Mouse (Mus musculus): ENCODE data around the gene Spata31d1b.
"Not testable (repeated sequence)": the region's sequence is repeated elsewhere in the genome, so short reads cannot be mapped to it uniquely, and the experiment has no call there.

Gene Spata31d1b

DNA sequence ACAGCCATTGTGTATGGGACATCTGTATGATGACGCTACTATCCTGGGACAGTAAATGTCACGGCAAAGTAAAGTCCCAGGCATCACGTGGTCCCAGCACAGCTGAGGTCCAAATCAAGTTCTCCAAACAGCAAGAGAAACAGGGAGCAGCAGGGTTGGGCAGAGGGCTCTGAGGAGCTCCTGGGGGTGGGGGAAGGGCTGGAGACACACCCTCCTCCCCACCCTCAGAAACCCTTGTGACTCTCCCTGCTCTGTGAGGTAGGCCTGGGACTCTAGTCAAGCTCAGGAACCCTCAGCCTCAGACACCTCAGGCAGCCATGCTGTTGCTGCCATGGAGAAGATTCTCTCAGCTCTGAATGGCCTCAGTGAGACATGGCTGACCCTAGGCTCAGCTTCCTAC lies at the start of gene Spata31d1b:
Gene Spata31d1b, plus strand, starts transcription at position 301 of the 400 bp plus-strand sequence.
- not testable (repeated sequence) for DNase-seq (ENCODE audit: low spot score)

GRCm38 (mm10) chr13:59663939-59664712 lies 48.0 kb upstream of the Spata31d1b start:
- no peak for DNase-seq (ENCODE audit: low spot score)

- no peak for DNase-seq (ENCODE audit: low spot score)
Measured at GRCm38 (mm10) chr13:59667763-59668162, 44.3 kb upstream of the Spata31d1b start.

DNA sequence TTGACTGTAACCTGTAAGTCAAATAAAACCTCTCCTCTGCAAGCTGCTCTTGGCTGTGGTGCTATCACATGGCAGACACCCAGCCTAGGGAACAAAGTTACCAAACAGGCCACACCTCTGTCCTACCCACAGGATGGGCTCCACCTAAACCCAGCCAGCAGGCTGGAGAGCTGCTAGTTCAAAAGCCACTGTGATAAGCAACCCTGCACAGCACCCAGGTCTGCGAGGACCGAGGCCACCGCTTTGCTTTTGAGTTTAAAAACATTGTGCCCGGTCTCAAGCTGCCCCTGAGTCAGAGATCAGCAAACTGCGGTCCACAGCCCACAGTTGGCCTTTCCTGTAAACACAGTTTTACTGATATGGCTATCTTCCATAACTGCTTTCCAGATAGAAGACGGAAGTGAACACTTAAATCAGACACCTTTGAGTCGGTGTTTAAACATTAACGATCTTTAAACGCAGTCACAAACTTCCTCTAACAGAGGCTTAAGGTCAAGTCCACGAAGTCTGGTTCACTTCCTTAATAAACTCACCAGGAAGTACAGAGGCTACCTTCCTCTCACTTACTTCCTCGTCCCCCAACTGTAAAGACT lies 43.5 kb upstream of the Spata31d1b start:
- no peak for DNase-seq (ENCODE audit: low spot score)

GRCm38 (mm10) chr13:59669946-59670345 lies 42.1 kb upstream of the Spata31d1b start:
- no peak for DNase-seq (ENCODE audit: low spot score)

- no peak for DNase-seq (ENCODE audit: low spot score)
Measured at GRCm38 (mm10) chr13:59671521-59671920, 40.6 kb upstream of the Spata31d1b start.

- DNase-seq (ENCODE audit: low spot score): no peak
Measured at GRCm38 (mm10) chr13:59672248-59672647, 39.8 kb upstream of the Spata31d1b start.

DNA sequence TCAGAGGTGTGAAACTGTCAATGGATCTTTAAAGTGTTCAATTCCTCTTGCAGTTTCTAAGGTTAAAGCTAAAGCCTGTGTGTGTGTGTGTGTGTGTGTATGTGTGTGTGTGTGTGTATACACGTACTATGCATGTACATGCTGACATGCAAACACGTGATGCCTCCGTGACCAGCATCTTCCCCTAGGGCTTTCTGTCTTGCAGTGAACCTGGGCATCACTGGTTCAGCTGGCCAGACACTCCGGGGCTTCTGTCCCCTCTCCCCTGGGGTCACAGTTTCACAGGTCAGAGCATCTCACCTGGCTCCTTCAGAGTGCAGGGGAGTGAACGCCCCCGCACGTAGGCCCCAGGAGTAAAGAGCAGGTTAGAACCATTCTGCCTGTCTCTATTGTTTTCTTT lies 38.5 kb upstream of the Spata31d1b start:
- DNase-seq (ENCODE audit: low spot score): no peak

- DNase-seq (ENCODE audit: low spot score): no peak
Measured at GRCm38 (mm10) chr13:59674215-59674614, 37.9 kb upstream of the Spata31d1b start.

- no peak for DNase-seq (ENCODE audit: low spot score)
Measured at GRCm38 (mm10) chr13:59674761-59675150, 37.3 kb upstream of the Spata31d1b start.

DNA sequence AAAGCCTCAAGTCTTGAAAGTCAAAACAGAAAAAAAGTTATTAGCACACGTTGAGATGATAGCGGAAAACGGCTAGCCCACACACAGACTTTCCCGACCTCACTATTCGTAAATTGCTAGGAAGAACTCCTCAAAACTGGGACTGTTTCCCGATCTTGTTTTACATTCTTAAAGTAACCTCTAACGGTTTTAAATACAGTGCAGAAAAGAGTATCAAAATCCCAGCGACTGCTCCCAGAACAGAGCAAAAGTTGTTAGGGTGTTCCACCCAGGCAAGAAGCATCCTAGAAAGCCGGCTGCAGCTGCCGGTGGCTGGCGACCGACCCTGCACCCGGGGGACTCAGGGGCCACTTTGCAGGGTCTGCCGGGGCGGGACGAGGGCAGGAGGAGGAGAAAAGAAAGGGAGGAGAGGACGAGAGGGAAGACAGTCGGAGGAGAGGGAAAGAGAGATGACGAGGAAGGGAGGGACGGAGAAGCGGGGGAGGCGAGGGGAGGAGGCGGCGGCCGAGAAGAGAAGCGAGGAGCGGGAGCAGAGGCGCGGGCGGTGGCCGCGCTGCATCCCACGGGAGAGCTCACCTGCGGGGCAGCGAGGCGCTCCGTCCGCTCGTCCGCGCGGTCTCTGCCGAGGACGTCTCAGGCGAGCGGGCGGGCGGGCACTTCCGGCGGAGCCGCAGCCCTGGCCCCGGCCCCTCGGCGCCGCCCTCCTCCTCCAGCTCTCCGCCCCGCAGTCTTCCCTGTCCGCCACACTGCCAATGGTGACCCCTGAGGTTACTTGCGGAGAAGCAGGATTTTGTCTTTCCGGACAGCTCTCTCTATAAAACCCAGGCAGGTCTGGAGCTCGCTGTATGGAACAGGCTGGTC lies 36.7 kb upstream of the Spata31d1b start, which contains the start of gene Golm1:
Gene Golm1, minus strand, starts transcription at position 661 of the 861 bp plus-strand sequence.
- DNase-seq (ENCODE audit: low spot score): peak; percentile 33

DNA sequence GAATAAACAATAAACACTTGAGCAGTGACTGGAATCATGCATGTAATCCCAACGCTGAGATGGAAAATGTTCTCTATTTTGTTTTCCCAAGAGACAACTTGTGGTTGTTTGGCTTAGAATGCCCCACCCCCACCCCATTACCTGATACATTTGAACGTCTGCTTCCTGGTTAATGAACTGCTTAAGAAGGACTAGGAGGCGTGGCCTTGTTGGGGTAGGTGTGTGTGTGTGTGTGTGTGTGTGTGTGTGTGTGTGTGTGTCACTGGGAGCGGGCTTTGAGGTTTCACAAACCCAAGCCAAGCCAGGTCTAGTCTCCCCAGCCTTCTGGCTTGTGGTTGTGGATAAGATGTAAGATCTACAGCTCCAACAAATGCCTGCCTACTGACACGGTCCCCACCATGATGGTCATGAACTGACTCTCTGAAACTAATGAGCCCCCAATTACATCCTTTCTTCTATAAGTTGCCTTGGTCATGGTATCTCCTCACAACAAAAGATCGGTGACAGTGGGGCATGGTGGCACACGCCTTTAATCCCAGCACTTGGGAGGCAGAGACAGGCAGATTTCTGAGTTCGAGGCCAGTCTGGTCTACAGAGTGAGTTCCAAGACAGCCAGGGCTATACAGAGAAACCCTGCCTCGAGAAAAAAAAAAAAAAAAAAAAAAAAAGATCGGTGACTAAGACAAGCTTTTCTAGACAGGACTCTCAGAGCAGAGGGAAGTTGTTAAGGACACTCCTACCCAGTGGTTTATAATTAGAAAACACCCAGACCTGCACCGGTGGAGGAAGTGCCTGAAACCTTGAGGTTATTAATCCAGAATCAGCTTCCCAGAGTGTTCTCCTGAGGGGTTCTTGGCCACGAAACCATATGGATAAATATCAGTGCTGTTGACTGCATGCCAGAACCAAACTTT lies 35.5 kb upstream of the Spata31d1b start:
- no peak for DNase-seq (ENCODE audit: low spot score)

DNA sequence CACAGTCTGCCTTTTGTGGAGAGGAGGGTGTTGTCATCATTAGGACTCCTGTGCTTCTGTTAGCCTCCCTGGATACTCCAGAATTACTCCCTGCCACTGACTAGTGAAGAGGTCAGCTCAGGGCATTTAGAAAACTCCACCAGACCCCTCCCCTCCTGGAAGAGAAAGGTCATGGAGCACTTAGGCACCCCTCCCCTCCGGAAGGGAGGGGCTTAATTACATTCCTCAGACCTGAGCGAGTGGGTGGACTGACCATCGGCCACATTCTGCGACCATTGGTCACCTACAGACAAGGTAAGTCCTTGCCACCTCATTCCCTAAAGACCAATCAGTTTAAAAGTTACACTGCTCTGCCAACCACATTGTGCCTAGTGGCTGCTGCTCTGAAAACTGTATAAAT lies 32.8 kb upstream of the Spata31d1b start:
- DNase-seq (ENCODE audit: low spot score): no peak

DNA sequence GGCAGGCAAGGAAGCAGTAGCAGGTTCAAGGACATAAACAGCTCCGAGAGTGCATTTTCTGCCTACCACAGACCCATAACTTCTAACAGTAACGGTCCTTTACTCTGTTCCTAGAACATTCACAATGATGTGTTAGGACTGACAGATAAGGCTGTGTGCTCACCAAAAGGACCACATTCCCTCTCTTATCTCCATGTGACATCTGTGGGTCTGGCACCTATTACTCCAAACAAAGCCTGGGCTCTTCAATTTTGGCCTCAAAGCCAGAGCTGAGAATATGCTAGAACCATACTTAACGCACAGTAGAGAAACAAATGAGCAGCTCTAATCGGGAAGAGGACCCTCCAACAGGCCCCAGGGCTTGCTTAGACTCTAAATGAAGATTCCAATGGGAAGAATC lies 32.2 kb upstream of the Spata31d1b start:
- no peak for DNase-seq (ENCODE audit: low spot score)

- no peak for DNase-seq (ENCODE audit: low spot score)
Measured at GRCm38 (mm10) chr13:59682629-59683028, 29.5 kb upstream of the Spata31d1b start.

DNA sequence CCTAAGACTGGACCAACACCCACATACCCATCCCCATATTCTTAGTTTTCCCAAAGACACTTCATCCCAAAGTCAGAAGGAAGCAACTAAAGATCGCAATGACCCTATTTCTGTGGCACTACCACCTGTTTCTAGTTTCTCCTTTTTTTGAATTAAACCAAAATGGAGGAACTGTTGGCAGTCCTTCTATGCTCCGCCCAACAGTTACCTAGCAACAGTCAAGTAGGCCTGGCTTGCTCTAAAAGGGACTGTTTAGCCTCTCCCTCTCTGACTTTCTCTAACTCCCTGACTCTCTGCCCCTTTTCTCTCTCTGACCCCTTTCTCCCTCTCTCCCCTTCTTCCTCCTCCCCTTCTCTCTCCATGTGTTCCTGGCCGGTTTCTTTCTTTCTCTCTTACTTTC lies 26.8 kb upstream of the Spata31d1b start:
- DNase-seq (ENCODE audit: low spot score): no peak

- no peak for DNase-seq (ENCODE audit: low spot score)
Measured at GRCm38 (mm10) chr13:59688338-59688770, 23.7 kb upstream of the Spata31d1b start.

GRCm38 (mm10) chr13:59689313-59689712 lies 22.8 kb upstream of the Spata31d1b start:
- no peak for DNase-seq (ENCODE audit: low spot score)

DNA sequence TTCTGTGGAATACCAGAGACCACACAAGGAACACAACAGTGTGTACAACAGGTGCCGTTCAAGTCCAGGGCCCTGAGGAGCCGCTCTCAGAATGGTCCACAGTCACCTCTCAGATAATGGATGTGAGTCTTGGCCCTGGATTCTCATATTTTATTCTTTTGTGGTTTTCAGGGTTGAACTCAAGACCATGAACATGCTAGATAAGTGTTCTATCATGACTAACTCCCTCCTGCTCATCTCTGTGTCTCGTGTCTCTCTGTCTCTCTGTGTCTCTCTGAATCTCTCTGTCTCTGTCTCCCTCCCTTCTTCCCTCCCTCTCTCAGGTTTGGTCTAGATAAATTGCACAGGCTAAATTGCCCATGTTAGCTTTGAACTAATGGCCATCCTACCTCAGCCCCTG lies 22.2 kb upstream of the Spata31d1b start:
- no peak for DNase-seq (ENCODE audit: low spot score)

DNA sequence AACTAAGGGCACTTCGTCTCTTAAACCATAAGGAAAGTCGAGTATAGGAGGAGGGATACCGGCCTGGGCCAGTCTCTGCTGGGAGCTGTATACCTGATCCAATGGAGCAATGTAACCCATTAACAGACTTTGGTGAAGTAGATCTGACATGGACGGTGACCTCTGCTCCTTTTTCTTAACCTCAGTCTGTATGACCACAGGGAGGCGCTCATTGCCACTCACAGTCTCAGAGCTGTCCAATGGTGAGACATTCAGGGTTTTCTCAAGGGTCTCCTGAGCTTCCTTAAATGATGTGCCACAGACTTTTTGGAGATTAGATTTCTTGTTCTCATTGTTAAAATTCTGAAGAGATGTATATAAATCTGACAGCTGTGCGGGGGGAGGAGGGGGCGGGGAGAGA lies 21.5 kb upstream of the Spata31d1b start:
- no peak for DNase-seq (ENCODE audit: low spot score)

DNA sequence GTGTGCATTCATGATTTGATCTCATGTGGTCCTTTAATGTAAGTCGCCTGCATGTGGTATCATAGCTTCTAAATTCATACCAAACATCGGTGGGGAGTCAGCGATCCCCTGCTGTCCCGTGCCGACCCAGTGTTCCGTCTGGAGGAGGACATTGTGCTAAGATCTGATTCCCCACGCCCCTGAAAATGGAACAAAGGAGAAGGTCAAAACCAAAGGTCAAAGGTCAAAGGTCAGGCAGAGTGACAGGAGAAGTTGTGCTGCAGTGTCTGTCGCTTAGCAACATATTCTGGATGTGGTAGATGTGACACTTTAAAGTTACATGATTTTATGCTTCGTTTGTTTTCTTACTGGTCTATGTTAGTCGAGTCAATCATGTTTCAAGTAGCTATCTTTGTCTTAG lies 20.6 kb upstream of the Spata31d1b start:
- DNase-seq (ENCODE audit: low spot score): no peak

DNA sequence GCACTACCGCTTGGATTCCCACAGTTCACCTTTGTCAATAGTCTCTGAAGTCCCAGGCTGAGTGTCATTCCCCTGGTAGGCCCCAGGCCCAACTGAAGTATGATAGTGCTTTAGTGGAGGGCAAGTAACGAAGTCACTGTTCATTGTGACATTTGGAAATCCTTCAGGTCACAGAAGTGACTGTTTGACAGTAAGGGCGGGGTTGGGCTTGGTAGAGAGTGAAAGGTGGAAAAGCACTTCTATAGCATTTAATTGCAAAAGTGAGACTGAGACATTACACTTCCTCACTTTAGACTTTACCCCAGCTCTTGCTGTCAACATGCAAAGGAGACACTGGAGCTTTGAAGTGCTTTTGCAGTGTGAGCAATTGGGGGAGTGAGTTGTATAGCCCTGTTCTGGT lies 18.1 kb upstream of the Spata31d1b start, which contains the start of gene 4921517D22Rik:
Gene 4921517D22Rik, minus strand, starts transcription at position 101 of the 400 bp plus-strand sequence.
- no peak for DNase-seq (ENCODE audit: low spot score)
